Mouse (Mus musculus): Measurements from ENCODE around the gene Spef2. TPM values are rescaled to one million over a fixed set of nuclear protein-coding genes. Genes with fewer than 3 reads are reported as not detected.
"Not testable (repeated sequence)": the region's sequence is repeated elsewhere in the genome, so short reads cannot be mapped to it uniquely, and the experiment has no call there.

The Spef2 gene
- polyA plus RNA-seq (2014; fragmentation: Nextera tagmentation; extraction: Ambion mirVana), result 0.13 TPM in 1 of 2 replicates, not detected in the other

GRCm38 (mm10) chr15:9748359-9749102 is at the start of gene Spef2:
Gene Spef2, minus strand, starts transcription at chr15:9748868.
- H3K4me1 ChIP-seq (ENCODE audit: control insufficient read depth, insufficient read depth, low read length), result 0 out of 2 replicates have a peak, but pooled peaks cover 2% of the 10 kb centered on the region
- 27% methylated on average over 16 of the region's 16 CpGs for WGBS
- ATAC-seq (ENCODE audit: insufficient number of reproducible peaks, insufficient read depth, low FRiP score, low read depth), result peak; percentile 84
- H3K4me3 ChIP-seq (ENCODE audit: low read depth, low read length), result 0 out of 2 replicates have a peak within 1 kb of the TSS, but pooled peaks have one; percentile 5
- no peak within 1 kb of the TSS for H3K27ac ChIP-seq (ENCODE audit: low read length)
- H3K4me2 ChIP-seq (replicated peaks; ENCODE audit: low read depth, low read length), result no peak within 1 kb of the TSS; the same call in 1 of the 2 replicates
- no peaks in the 10 kb centered on the region for H3K9me3 ChIP-seq (ENCODE audit: control insufficient read depth, low read depth, low read length)
- H3K27me3 ChIP-seq (ENCODE audit: control insufficient read depth, insufficient read depth, low read length), result no peaks in the 10 kb centered on the region
- no peak within 1 kb of the TSS for H3K9ac ChIP-seq (replicated peaks; ENCODE audit: low read depth, low read length)
- H3K36me3 ChIP-seq (ENCODE audit: control insufficient read depth, insufficient read depth, low read length), result no peaks in the 10 kb centered on the region

- Histone ChIP-seq H3K9ac (replicated peaks; ENCODE audit: low read depth, low read length) (no peak overlapping the region), H3K9me3 (ENCODE audit: control insufficient read depth, low read depth, low read length) (no peaks in the 10 kb centered on the region), H3K27ac (ENCODE audit: low read length) (no peak overlapping the region), H3K4me1 (ENCODE audit: control insufficient read depth, insufficient read depth, low read length) (no peaks in the 10 kb centered on the region), H3K4me2 (replicated peaks; ENCODE audit: low read depth, low read length) (no peak overlapping the region), H3K4me3 (ENCODE audit: low read depth, low read length) (no peak overlapping the region), H3K27me3 (ENCODE audit: control insufficient read depth, insufficient read depth, low read length) (no peaks in the 10 kb centered on the region), H3K36me3 (ENCODE audit: control insufficient read depth, insufficient read depth, low read length) (no peaks in the 10 kb centered on the region)
- 86% methylated on average over 3 of the region's 3 CpGs for WGBS
- no peak for ATAC-seq (ENCODE audit: insufficient number of reproducible peaks, insufficient read depth, low FRiP score, low read depth)
Measured at GRCm38 (mm10) chr15:9794131-9794530, 45.5 kb upstream of the Spef2 start.

DNA sequence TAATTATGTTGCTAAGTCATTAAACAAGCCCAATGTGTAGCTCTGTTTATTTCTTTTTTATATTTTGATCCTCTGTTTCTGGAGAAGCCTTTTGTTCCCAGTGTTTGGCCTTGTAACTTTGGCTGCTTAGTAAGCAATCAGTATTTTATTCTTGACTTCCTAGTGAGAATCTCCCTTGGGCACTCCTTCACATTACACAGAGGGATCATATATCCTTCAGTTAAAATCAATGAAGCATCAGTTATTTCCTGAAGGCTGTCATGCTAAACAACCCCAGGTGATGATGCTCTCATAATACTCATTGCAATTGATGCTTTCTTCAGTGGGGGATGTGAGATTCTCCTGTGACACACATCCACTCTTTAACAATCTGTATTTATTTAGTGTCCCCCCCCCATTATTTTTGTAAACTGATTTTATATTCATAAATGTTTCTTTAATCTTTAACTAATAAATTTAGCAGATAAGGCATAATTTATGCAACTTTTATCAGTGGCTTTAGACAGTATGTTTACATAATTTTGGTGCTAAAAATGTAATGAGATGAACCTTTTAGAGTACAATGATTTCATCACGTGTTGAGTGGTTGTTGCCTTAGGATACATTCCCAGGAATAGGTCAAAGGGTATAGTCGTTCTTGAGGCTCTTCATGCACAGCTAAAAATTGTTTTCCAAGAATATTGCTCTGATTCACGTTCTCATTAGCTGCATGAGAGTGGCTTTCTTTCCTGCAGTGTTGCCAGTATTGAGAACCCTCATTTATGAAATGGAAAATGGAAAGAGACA is 39.8 kb upstream of the Spef2 start:
- ATAC-seq (ENCODE audit: insufficient number of reproducible peaks, insufficient read depth, low FRiP score, low read depth), result no peak
- no peaks in the 10 kb centered on the region for H3K4me1 ChIP-seq (ENCODE audit: control insufficient read depth, insufficient read depth, low read length)
- no peaks in the 10 kb centered on the region for H3K36me3 ChIP-seq (ENCODE audit: control insufficient read depth, insufficient read depth, low read length)
- no peak overlapping the region for H3K4me3 ChIP-seq (ENCODE audit: low read depth, low read length)
- no peak overlapping the region for H3K9ac ChIP-seq (replicated peaks; ENCODE audit: low read depth, low read length)
- H3K4me2 ChIP-seq (replicated peaks; ENCODE audit: low read depth, low read length), result no peak overlapping the region
- H3K27me3 ChIP-seq (ENCODE audit: control insufficient read depth, insufficient read depth, low read length), result no peaks in the 10 kb centered on the region
- WGBS, result 40% methylated on average over 3 of the region's 3 CpGs
- H3K27ac ChIP-seq (ENCODE audit: low read length), result no peak overlapping the region
- no peaks in the 10 kb centered on the region for H3K9me3 ChIP-seq (ENCODE audit: control insufficient read depth, low read depth, low read length)

- H3K9me3 ChIP-seq (ENCODE audit: control insufficient read depth, low read depth, low read length); ATAC-seq (ENCODE audit: insufficient number of reproducible peaks, insufficient read depth, low FRiP score, low read depth); H3K4me2 ChIP-seq (replicated peaks; ENCODE audit: low read depth, low read length); H3K27ac ChIP-seq (ENCODE audit: low read length); H3K4me3 ChIP-seq (ENCODE audit: low read depth, low read length); H3K27me3 ChIP-seq (ENCODE audit: control insufficient read depth, insufficient read depth, low read length); H3K9ac ChIP-seq (replicated peaks; ENCODE audit: low read depth, low read length); H3K36me3 ChIP-seq (ENCODE audit: control insufficient read depth, insufficient read depth, low read length); H3K4me1 ChIP-seq (ENCODE audit: control insufficient read depth, insufficient read depth, low read length): not testable (repeated sequence)
- WGBS, result 92% methylated on average over 6 of the region's 6 CpGs
Measured at GRCm38 (mm10) chr15:9774222-9775142, 25.8 kb upstream of the Spef2 start.

- no peaks in the 10 kb centered on the region for H3K27me3 ChIP-seq (ENCODE audit: control insufficient read depth, insufficient read depth, low read length)
- no peak overlapping the region for H3K9ac ChIP-seq (replicated peaks; ENCODE audit: low read depth, low read length)
- H3K4me1 ChIP-seq (ENCODE audit: control insufficient read depth, insufficient read depth, low read length), result no peaks in the 10 kb centered on the region
- H3K4me2 ChIP-seq (replicated peaks; ENCODE audit: low read depth, low read length), result no peak overlapping the region
- H3K9me3 ChIP-seq (ENCODE audit: control insufficient read depth, low read depth, low read length), result no peaks in the 10 kb centered on the region
- no peak overlapping the region for H3K27ac ChIP-seq (ENCODE audit: low read length)
- no peak overlapping the region for H3K4me3 ChIP-seq (ENCODE audit: low read depth, low read length)
- no peaks in the 10 kb centered on the region for H3K36me3 ChIP-seq (ENCODE audit: control insufficient read depth, insufficient read depth, low read length)
- no peak for ATAC-seq (ENCODE audit: insufficient number of reproducible peaks, insufficient read depth, low FRiP score, low read depth)
- 38% methylated on average over 4 of the region's 4 CpGs for WGBS
Measured at GRCm38 (mm10) chr15:9768184-9768918, 19.7 kb upstream of the Spef2 start.

DNA sequence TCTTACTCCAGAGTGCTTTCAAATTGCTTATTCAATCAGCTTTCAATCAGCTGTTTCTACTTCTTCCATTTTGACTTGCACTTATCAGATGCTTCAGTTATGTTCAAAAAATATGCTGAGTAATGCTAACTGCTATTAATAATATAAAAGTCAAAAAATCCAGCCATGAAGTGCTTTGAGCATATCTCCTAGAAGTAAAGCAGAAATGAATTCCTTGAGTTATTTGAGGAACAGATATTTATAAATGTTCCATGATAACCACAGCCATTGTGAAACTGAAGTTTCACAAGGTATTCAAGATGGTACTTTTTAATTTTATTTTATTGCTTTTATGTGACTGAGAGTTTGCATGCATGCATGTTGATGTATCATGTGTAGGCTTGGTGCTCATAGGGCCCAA is 18.4 kb upstream of the Spef2 start:
- H3K27me3 ChIP-seq (ENCODE audit: control insufficient read depth, insufficient read depth, low read length), result no peaks in the 10 kb centered on the region
- H3K27ac ChIP-seq (ENCODE audit: low read length), result no peak overlapping the region
- H3K4me2 ChIP-seq (replicated peaks; ENCODE audit: low read depth, low read length), result no peak overlapping the region
- no peaks in the 10 kb centered on the region for H3K36me3 ChIP-seq (ENCODE audit: control insufficient read depth, insufficient read depth, low read length)
- no peak overlapping the region for H3K4me3 ChIP-seq (ENCODE audit: low read depth, low read length)
- ATAC-seq (ENCODE audit: insufficient number of reproducible peaks, insufficient read depth, low FRiP score, low read depth), result no peak
- no peaks in the 10 kb centered on the region for H3K9me3 ChIP-seq (ENCODE audit: control insufficient read depth, low read depth, low read length)
- no peak overlapping the region for H3K9ac ChIP-seq (replicated peaks; ENCODE audit: low read depth, low read length)
- no peaks in the 10 kb centered on the region for H3K4me1 ChIP-seq (ENCODE audit: control insufficient read depth, insufficient read depth, low read length)

DNA sequence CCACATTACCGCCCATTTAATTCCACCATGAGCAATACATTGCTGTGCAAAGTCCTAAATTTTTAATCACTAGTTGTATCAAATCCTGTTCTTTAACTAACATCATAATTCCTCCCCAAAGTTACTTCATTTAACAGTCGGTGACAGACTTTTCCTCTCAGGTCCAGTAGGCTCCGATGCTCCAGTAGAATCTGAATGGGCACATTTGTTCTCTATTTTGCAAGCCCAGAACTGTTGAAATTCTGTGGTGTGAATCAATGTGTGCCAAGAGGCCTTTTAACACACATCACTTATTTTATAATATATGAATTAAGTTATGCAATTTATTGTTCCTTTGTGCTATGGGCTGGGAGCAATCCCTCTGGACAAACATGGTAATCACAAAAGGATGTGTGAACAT is 2.3 kb upstream of the Spef2 start:
- no peak for ATAC-seq (ENCODE audit: insufficient number of reproducible peaks, insufficient read depth, low FRiP score, low read depth)
- Histone ChIP-seq H3K4me2 (replicated peaks; ENCODE audit: low read depth, low read length) (no peak overlapping the region), H3K4me3 (ENCODE audit: low read depth, low read length) (no peak overlapping the region), H3K9me3 (ENCODE audit: control insufficient read depth, low read depth, low read length) (no peaks in the 10 kb centered on the region), H3K4me1 (ENCODE audit: control insufficient read depth, insufficient read depth, low read length) (0 out of 2 replicates have a peak, but pooled peaks cover 2% of the 10 kb centered on the region), H3K27me3 (ENCODE audit: control insufficient read depth, insufficient read depth, low read length) (no peaks in the 10 kb centered on the region), H3K36me3 (ENCODE audit: control insufficient read depth, insufficient read depth, low read length) (no peaks in the 10 kb centered on the region), H3K9ac (replicated peaks; ENCODE audit: low read depth, low read length) (no peak overlapping the region), H3K27ac (ENCODE audit: low read length) (no peak overlapping the region)
- 91% methylated on average over 3 of the region's 3 CpGs for WGBS
